Mouse (Mus musculus): ENCODE results near the gene Lclat1. TPM values are rescaled to one million over a fixed set of nuclear protein-coding genes. Genes with fewer than 3 reads are reported as not detected.

Gene Lclat1
- 2.9 and 3.7 TPM in 2 replicates for polyA plus RNA-seq (2012)

DNA sequence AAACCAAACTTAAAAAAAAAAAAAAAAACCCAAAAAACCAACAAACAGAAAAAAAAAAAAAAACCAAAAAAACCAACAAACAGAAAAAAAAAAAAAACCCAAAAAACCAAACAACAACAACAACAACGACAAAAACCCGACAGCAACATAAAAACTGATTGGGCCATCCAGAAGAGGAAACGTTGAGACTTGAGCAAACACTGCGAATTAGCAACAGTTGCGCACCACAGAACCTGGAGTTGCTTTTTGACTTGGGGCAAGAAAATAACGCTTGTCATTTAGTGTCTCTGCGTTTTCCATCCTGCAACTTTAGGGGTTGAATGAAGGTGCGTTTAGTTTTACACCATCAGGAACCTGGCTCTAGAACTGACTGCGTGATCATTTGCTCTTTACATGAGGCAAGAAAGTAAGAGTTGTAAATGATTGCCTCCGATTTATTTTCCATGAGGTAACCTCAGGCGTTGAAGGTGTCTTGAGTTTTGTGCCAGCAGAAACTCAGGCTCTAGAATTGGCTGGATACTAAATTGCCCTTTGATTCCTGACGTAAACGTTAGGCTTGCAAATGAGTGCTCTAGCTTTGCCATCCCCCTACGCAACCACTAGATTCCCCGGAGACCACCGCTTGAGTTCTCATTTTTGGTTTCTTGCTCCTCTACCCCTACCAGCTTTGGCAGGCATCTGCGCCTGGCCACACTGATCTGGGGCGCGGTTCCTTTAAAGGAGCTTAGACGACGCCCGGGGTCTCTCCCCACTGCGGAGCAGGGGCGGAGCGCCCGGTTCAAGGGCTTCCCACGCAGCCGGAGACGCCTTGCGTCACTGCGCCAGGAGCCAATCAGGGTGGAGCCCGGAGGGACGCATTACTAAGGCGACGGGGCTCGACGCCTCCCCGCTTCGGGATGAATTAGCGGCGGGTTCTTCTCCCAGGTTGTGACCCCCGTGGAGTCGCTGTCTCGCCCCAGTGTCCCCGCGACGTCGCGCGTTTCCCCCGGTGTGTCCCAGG is at the start of gene Lclat1:
Gene Lclat1 (plus strand): TSS at position 828 of the 1,000 bp plus-strand sequence.
- TF ChIP-seq GATA1 (IDR thresholded peaks at IDR 0.05; ENCODE audit: low read length) = no peak

DNA sequence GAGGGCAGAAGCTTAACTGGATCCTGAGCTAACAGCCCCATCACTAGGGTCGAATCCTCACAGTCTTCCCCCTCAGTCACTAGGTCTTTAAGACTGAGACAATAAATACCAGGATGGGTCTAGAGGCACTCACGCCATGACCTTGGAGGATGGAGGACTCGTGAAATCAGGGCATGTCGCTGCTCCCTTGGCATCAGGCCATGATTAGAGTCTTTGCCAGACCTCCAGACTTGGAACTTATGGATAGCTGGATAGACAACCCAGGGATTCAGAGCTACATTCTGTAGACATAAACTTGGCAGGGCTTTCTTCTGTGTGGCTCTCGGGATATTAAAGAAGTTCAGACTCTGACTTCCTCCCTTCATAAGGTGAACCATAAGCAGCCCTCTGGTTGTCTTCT is 49.5 kb upstream of the Lclat1 start:
- TF ChIP-seq GATA1 (IDR thresholded peaks at IDR 0.05; ENCODE audit: low read length) = no peak

DNA sequence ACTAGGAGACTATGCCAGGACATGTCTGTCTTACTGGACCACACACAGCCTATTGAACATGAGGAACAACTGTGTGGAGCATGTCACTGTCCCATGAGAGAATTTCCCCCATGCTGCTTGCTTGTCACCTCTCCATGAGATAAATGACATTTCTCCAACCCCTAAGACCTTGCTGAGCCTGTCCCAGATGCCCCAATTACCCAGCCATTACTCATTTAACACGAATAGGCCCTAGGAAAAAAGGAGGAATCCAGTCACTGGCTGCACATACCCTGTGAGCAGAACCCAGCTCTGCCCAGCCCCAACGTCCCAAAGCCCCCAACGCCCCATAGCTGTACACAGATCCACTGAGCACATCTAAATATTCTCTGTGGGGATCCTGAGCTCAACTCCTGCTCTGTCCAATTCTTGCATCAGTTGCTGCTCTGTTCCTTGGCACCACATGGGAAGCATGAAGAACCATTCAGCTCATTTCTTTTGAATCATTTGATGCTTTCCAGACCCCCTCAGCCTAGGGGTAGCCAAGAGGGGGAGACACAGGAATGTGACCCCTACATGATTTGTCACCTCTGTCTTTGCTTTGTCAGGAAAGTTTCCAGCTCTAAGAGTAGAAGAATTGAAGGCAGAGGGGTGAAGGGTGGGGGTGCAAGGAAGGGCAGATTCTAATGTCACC is 47.4 kb upstream of the Lclat1 start:
- no peak for TF ChIP-seq GATA1 (IDR thresholded peaks at IDR 0.05; ENCODE audit: low read length)

DNA sequence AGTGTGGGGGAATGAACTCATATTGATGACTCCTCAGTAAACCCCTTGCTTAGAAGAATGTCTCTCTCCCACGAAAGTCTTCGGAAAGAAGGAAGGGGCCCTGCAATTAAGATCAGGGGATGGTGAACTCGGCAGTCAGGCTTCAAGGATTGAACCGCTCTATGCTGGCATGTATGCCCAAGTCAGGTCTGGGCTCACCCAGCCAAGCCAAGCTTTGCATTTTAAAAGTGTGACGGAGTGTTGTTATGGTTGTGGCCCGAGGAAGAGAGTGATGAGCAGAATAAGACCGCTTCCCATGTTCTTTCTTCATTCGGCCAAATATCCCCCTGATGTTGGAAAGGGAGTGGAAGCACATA is 46.9 kb upstream of the Lclat1 start:
- no peak for TF ChIP-seq GATA1 (IDR thresholded peaks at IDR 0.05; ENCODE audit: low read length)

DNA sequence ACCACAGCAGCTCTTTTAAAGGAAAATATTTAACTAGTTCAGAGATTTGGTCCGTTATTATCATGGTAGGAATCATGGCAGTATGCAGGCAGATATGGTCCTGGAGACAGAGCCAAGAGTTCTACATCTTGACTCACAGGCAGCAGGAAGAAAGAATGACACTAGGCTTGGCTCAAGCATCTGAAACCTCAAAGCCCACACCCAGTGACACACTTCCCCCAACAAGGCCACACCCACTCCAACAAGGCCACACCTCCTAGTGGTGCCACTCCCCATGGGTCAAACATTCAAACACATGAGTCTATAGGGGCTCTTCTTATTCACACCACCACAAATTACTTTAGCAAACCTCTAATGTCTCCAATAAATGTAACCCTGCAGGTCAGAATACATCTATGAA is 45.1 kb upstream of the Lclat1 start:
- no peak for TF ChIP-seq GATA1 (IDR thresholded peaks at IDR 0.05; ENCODE audit: low read length)

DNA sequence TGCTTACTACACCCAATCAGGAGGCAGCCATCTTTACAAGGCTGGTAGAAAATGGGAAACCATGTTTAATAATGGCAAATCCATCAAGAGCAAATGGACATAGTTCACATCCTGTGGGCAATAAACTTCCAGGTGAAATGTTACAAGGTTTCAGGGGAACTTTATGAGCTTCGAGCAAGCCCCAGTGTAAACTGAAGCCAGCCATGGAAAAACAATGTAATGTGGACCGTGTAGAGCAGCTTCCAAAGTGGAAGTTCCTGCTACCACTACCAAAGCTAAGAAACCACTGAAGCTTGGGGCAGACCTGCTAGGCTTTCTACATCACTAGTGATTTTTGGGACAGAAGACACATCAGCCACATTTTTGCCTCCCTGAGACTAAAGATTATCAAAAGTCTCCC is 44.5 kb upstream of the Lclat1 start:
- no peak for TF ChIP-seq GATA1 (IDR thresholded peaks at IDR 0.05; ENCODE audit: low read length)

DNA sequence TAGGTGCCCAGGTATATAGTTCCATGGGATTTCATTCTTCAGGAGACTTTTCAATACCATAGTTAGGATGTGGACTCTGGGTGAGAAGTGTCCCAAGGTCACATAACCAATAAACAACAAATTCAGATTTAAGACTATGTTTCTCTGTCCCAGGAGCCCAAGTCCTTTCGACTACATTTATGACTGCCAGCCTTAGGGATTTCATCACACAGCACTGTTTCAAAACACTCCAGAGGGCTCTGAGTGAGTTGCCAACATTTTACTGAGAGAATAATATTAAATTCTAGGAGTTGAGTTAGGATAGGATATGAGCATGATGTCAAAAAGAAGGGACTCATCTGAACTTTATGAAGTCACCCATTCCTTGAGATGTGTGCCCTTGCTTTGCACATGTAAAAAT is 44.0 kb upstream of the Lclat1 start:
- no peak for TF ChIP-seq GATA1 (IDR thresholded peaks at IDR 0.05; ENCODE audit: low read length)

DNA sequence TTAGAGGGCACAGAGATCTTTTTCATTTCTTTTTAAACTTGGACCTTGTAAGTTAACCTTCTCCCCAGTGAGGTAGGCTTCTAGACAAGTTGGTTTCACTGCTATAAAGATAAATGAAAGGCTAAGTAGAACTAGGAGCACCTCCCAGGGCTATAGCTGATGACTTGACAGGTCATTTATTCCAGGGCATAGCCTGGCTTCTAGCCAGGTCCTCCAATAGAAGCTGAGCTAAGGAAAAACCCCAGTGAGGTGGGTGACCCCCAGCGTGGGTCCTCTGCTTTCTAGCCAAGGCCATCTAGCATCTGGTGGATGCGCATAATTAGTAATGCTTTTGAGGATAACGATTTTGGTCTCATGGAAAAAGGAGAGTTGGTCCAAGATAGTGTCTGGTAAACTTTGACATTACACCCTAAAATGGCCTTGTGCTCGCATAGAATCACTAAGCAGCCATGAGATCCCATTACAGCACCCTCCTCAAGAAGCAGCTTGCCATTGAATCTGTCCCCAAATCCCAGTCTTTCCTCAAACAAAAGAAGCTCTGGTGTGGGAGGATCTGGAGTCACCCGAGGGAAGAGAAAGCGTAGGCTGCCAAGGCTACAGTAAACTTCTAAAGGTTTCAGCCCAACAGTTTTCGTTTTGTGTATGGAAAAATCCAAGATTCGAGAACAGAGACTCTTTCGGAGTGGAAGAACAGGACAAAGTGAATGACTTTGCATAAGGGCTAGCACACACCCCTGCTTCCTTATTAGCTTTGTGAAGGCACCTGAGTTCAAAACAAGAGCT is 41.2 kb upstream of the Lclat1 start:
- no peak for TF ChIP-seq GATA1 (IDR thresholded peaks at IDR 0.05; ENCODE audit: low read length)

DNA sequence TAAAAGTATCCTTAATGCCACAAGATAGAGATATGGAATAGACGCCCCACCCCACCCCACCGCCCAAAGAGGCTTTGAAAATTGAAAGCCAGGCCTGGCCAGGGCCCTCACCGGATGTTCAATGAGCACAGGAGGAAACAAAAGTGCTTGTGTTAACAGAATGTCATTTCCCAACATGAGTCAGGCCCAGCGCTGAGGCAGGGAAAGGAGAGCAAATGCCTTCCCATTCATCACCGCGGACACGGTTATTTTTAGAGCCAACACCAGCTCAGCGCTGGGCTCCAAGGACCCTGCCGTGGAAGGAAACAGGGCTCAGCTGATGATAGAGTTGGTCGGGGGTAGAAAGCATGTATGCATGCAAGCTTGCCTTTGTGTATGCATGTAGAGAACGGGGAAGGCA is 40.4 kb upstream of the Lclat1 start:
- TF ChIP-seq GATA1 (IDR thresholded peaks at IDR 0.05; ENCODE audit: low read length) = no peak

DNA sequence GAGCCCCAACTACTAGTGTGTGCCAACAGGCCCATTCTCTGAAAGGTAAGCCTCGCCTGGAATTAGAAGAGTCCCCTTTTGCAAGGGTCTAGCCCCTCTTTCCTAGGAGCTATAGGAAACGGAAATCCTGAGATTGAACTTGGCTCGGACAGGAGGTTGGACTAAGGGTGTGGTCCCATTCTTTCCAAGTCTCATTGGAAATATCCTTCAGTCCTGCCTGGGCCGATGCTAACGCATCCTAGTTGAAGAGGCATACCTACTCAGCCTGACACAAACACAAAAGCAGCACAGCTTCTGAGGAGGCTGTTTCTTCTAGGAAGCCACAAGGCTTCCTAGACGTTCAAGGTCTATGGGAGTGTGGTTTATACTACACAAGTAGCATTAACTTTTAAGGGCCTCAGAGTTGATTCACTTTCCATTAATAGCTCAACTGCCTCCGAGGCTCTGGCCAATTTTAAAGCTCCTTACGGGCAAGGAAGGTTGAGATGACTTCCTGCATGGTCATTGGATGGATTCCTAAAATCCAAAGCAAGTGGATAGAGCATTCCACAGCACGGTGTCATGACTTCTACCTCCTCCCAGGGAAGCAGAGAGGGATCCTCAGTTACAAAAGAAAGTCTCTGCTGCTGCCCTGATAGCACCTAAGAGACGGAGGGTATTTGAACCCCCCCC is 39.3 kb upstream of the Lclat1 start:
- no peak for TF ChIP-seq GATA1 (IDR thresholded peaks at IDR 0.05; ENCODE audit: low read length)

DNA sequence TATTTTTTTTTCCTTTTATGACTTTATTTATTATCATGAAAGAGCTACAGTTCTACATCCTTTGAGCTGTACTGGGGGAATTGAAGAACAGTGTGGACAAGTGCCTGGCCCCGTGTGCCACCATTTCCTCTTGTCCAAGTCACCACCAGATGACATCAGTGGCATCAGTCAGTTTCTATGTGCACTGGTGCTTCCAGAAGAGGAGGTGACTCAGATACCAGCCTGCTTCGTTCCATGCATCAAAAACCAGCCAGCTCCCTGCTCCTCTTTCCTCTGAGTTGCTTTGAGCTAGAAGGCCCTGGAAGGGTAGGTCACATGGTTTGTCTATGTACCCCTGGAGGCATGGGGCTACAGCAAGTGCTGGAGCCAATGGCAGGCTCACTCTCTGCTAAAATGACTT is 37.3 kb upstream of the Lclat1 start:
- TF ChIP-seq GATA1 (IDR thresholded peaks at IDR 0.05; ENCODE audit: low read length) = no peak

DNA sequence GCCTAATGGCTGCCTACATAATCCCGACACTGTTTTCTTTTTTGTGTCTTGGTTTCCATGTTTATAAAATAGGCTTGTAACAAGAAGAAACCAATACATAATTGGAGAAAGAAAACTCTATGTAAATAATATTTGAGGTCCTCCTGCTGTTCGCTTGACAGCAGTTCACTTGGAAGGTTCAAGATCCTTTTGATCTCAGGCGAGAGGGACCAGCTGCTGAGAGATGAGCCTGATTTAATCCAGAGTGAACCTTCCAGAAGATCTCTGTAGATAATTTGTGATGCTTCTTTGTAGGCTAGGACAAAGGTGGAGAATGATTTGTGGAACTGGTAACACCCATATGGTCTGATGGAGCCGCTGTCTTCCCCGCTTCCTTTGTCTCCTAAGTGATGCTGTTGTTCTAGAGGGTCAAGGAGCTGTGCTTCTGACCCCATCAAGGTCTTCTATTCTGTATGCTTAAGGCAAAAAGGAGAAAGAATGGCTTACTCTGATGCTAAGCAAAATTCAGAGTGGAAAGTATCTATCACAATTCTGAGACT is 36.0 kb upstream of the Lclat1 start:
- no peak for TF ChIP-seq GATA1 (IDR thresholded peaks at IDR 0.05; ENCODE audit: low read length)

DNA sequence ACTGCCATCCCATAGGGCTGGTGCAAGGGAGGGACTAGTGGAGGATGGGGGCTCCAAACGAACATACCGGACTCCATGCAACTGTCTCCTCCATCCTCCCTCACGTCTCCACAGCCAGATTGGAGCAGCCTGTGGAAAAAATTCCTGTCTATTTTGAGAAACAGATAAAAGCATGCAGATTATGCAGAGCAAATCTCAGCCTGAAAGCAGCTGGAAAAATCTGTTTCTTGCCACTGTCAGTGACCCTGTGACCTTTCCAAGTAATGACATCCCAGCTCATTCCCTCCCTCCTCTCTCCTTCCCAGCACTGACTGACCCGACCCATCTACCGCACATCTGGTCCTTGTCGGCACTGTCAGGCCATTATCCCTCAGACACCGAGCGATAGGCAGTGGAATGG is 35.5 kb upstream of the Lclat1 start:
- no peak for TF ChIP-seq GATA1 (IDR thresholded peaks at IDR 0.05; ENCODE audit: low read length)

DNA sequence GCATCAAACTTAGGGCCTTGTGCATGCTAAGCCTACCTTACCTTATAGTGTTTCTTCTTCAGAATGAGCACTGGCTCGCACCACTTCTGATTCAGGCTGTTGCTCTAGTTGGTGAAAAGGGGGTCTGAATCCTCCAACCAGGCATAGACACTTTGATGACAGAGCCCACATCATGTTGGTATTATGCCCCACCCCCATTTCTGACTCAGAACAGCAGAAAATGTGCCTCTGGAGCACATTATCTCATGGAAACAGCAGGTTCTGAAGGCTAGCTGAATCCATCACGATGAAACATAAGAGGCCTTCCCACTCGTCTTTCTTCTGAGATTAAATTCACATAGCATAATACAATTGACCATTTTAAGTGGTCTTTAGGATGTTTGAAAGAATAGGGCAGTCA is 33.2 kb upstream of the Lclat1 start:
- no peak for TF ChIP-seq GATA1 (IDR thresholded peaks at IDR 0.05; ENCODE audit: low read length)

DNA sequence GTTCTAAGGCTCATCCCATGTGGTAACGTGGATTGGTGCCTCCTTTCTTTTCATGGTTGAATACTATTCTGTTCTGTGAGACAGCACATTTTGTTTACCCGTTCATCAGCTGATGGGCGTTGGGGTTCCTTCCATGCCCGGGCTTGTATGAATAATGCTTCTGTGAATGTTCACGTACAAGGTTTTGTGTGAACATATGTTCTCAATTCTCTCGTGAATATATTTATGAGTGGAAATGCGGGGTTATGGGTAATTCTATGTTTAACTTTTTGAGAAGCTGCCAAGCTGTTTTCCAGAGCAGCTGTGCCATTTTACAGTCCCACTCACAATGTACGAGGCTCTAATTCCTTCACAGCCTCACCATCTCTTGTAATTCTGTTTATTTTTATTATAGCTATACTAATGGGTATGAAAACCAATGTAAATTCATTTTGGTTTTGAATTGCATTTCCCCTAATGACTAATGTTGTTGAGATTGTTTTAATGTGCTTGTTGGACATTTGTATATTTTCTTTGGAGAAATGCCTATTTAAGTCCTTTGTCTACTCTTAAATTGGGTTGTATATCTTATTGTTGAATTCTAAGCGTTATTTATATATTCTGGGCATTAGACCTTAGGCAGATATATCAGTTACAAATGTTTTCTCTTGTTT is 32.4 kb upstream of the Lclat1 start:
- TF ChIP-seq GATA1 (IDR thresholded peaks at IDR 0.05; ENCODE audit: low read length) = no peak
